Mouse (Mus musculus) adrenal gland, postnatal 10 days (tissue): ENCODE results near the gene Olfr1150-ps1. TPM values are rescaled to one million over a fixed set of nuclear protein-coding genes. Genes with fewer than 3 reads are reported as not detected.

ENCODE experiments used
- DNase-seq: peaks from one replicate; pipeline ENCODE4 v3.0.0; 2021; ENCODE audit warnings: mixed read lengths
- long read RNA-seq, 2 experiments: library from polyadenylated mRNA; stranded (forward); transcript quantifications; one replicate each; pipeline ENCODE4 v2.0.0; 2021
- total RNA-seq, 2 experiments: library from RNA; stranded (reverse); gene quantifications; 2 replicates each; pipeline ENCODE4 v1.2.3; 2021

Olfr1150-ps1 gene
- not detected for total RNA-seq
- long read RNA-seq, experiment 1: 0 reads
- long read RNA-seq, experiment 2: 0 reads

DNA sequence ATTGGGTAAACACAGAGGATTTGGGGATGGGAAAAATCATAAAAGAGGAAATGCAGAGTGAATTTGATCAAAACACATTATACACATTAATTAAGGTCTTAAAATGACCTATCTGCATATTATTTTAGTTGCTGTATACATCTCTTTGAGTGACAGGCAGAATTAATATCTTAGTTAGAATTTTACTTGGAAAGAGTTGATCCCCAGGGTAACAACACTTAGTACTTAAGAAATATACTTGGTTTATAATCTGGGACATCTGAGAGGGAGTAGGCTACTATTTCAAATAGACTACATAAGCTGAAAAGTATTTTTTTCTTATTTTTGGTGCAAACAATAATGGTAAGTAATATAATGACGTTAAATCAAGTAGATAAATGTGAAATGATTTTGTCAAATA lies at the start of gene Olfr1150-ps1:
Gene Olfr1150-ps1 (plus strand): TSS at position 301 of the 400 bp plus-strand sequence.
- DNase-seq: no peak

- no peak for DNase-seq
Observed at GRCm38 (mm10) chr2:87800292-87800691, 43.5 kb upstream of the Olfr1150-ps1 start, which contains the start of gene Olfr1143. Gene Olfr1143 (plus strand): TSS chr2:87800592.

DNA sequence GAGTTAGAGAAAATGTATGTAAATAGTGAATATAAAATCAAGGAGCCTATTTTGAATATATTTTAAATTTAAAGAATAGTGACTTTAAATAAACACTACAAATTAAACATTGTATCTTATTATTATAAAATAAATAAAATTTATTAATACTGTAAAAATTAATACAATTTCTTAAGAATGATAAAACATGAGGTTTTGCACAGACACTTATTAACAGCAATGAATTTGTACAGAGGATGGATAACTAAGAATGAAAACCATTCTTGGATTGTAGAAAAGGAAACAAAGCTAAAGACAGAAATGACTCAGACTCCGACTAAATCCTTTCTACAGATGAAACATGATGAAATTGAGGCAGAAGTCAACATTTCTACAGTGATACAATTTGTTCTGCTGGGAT lies 34.3 kb upstream of the Olfr1150-ps1 start, which contains the start of gene Olfr1145:
Gene Olfr1145 (plus strand): TSS at position 301 of the 400 bp plus-strand sequence.
- DNase-seq: no peak

GRCm38 (mm10) chr2:87830233-87830632 lies 13.6 kb upstream of the Olfr1150-ps1 start, which contains the start of gene Olfr1148:
Gene Olfr1148 (plus strand): TSS chr2:87830533.
- DNase-seq: no peak

- no peak for DNase-seq
Observed at GRCm38 (mm10) chr2:87855562-87855961, 11.8 kb downstream of the Olfr1150-ps1 start, which contains the start of gene Olfr1151. Gene Olfr1151 (plus strand): TSS chr2:87855862.

DNA sequence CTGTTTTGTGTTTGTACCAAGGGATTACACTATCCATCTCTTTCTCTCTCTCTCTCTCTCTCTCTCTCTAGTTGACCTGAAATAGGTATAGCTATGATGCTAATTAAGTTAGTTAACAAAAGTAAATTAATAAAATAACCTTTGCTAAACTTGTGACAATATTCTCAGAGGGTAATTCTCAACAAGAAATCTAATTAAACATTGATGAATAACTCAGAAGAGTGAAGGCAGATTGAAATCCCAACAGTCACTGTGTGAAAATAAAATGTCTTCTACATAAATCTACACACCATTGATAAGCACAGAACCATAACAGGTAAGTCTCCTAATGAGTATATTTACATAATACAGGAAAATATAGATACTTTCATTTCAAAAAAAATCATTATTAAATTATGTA lies 22.4 kb downstream of the Olfr1150-ps1 start, which contains the start of gene Olfr1152:
Gene Olfr1152 (plus strand): TSS at position 301 of the 400 bp plus-strand sequence.
- no peak for DNase-seq

DNA sequence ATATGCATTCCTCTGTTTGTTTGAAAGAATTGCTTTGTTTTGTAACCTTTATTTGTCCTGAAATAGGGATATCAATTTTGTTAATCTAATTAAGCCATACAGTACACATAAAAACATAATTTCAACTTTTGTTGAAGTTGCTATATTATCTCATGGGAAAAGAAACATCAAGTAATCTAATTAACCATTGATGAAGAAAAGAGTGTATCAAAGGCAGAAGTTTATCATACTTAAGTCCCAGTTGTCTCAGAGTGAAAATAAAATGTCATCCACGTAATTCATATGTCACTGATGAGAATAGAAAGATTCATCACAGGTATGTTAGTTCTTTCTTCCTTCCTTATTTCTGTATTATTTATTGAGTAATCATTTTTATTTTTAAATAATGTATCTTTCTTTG lies 50.9 kb downstream of the Olfr1150-ps1 start, which contains the start of gene Olfr1153:
Gene Olfr1153 (plus strand): TSS at position 301 of the 400 bp plus-strand sequence.
- no peak for DNase-seq

Other genes with a start within 250 kb of the Olfr1150-ps1 start
- not detected for gene Olfr1130, start 237.8 kb upstream of the Olfr1150-ps1 start, total RNA-seq
- gene Olfr1131, start 216.9 kb upstream of the Olfr1150-ps1 start, total RNA-seq: not detected
- gene Olfr1132, start 206.5 kb upstream of the Olfr1150-ps1 start, total RNA-seq: not detected
- gene Olfr1133, start 196.6 kb upstream of the Olfr1150-ps1 start, total RNA-seq: not detected
- gene Olfr1134, start 185.5 kb upstream of the Olfr1150-ps1 start, total RNA-seq: not detected
- gene Olfr1135, start 170.3 kb upstream of the Olfr1150-ps1 start, total RNA-seq: not detected
- not detected for gene Olfr1136, start 150.0 kb upstream of the Olfr1150-ps1 start, total RNA-seq
- not detected for gene Olfr1137, start 130.8 kb upstream of the Olfr1150-ps1 start, total RNA-seq
- gene Olfr1138, start 104.0 kb upstream of the Olfr1150-ps1 start, total RNA-seq: not detected
- not detected for gene Olfr1140, start 100.2 kb upstream of the Olfr1150-ps1 start, total RNA-seq
- gene Olfr1141, start 90.0 kb upstream of the Olfr1150-ps1 start, total RNA-seq: not detected
- not detected for gene Olfr152, start 64.5 kb upstream of the Olfr1150-ps1 start, total RNA-seq
- not detected for gene Olfr1143, start 43.4 kb upstream of the Olfr1150-ps1 start, total RNA-seq
- gene Olfr1145, start 34.2 kb upstream of the Olfr1150-ps1 start, total RNA-seq: not detected
- gene Olfr1148, start 13.5 kb upstream of the Olfr1150-ps1 start, total RNA-seq: not detected
- not detected for gene Olfr1151, start 11.9 kb downstream of the Olfr1150-ps1 start, total RNA-seq
- not detected for gene Olfr1152, start 22.5 kb downstream of the Olfr1150-ps1 start, total RNA-seq
- not detected for gene Olfr1153, start 51.0 kb downstream of the Olfr1150-ps1 start, total RNA-seq
- gene Olfr1154, start 61.2 kb downstream of the Olfr1150-ps1 start, total RNA-seq: not detected
- gene Olfr1155, start 101.1 kb downstream of the Olfr1150-ps1 start, total RNA-seq: not detected
- gene Olfr1156, start 109.1 kb downstream of the Olfr1150-ps1 start, total RNA-seq: not detected
- not detected for gene Olfr1157, start 124.3 kb downstream of the Olfr1150-ps1 start, total RNA-seq
- not detected for gene Olfr74, start 130.7 kb downstream of the Olfr1150-ps1 start, total RNA-seq
- gene Olfr1158, start 146.1 kb downstream of the Olfr1150-ps1 start, total RNA-seq: not detected
- gene Olfr1160, start 164.3 kb downstream of the Olfr1150-ps1 start, total RNA-seq: not detected
- not detected for gene Olfr1161, start 178.8 kb downstream of the Olfr1150-ps1 start, total RNA-seq
- not detected for gene Olfr73, start 193.7 kb downstream of the Olfr1150-ps1 start, total RNA-seq
- gene Olfr1162, start 207.1 kb downstream of the Olfr1150-ps1 start, total RNA-seq: not detected
- not detected for gene Olfr1163, start 227.8 kb downstream of the Olfr1150-ps1 start, total RNA-seq
- not detected for gene Olfr1164, start 250.0 kb downstream of the Olfr1150-ps1 start, total RNA-seq